Mouse (Mus musculus): Measurements from ENCODE around the gene Dach1.

Dach1 gene

GRCm38 (mm10) chr14:97847641-97848040 is 321.9 kb downstream of the Dach1 start:
- DNase-seq, result peak; percentile 10

- no peak for DNase-seq
These were observed 330.3 kb downstream of the Dach1 start for GRCm38 (mm10) chr14:97839275-97839674.

DNA sequence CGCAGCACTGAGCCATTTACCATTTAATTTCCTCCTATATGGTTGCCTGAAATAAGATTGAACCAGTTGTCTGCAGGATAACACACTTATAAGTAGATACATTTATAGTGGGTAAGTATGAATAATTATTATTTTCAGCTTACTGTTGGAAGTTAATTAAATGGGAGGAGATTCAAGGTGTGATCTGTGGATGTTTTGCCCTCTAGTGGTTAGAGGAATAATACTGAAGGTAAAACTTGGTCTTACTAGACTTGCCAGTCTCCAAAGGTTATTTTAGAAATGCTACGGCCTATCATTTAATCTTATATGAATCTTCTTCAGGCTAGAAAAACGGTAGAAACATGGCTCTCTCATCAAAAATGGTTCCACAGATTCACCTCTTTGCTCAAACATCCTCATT is 339.7 kb downstream of the Dach1 start:
- DNase-seq, result no peak

DNA sequence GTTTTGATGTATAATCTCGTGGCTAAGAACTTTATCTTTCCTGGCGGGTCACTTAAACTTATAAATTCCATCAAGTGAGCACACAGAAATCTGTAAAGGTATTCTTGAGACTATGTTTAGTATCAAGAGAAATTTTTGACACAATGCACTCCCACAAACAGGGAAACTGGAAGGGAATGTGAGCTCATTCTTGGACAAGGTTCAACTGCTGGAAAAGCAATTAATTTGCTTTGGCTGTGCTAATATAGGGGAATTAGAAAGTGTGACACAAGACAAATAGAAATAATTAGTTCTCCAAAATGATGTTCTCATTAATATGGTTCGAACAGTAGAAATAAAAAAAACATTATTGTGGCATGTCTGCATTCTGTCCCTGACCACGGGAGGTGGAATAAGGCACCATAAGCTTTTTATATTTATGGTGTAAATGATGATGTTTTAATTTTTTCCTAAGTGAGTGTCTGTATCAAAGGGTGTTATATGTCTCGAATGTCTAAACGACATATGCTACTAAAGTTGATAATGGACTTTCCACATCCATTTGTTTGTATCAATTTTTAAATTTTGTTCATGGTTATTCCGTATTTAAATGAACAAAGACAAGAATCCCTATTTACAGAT is 354.9 kb downstream of the Dach1 start:
- DNase-seq, result peak; percentile 1

DNA sequence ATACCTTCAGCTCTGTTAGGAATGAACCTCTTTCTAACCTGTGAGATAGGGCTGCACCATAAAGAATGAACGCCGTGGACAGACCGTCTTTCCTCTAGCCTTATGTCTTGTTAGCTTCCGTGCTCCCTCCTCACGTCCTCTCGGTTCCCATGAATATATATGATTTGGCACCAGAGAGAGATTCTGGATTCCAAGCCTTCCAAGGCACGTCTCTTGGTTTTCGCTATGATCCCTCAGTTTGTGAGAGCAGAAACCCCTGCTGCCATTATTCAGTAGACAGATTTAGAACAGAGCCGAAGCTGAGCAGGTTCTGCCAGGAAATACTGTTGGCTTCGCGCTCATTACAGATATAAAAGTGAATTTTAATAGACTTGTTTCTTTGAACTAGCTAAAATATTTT is 356.0 kb downstream of the Dach1 start:
- DNase-seq, result no peak

- DNase-seq, result peak; percentile 7
These were observed 374.1 kb downstream of the Dach1 start for GRCm38 (mm10) chr14:97795385-97795952.

DNA sequence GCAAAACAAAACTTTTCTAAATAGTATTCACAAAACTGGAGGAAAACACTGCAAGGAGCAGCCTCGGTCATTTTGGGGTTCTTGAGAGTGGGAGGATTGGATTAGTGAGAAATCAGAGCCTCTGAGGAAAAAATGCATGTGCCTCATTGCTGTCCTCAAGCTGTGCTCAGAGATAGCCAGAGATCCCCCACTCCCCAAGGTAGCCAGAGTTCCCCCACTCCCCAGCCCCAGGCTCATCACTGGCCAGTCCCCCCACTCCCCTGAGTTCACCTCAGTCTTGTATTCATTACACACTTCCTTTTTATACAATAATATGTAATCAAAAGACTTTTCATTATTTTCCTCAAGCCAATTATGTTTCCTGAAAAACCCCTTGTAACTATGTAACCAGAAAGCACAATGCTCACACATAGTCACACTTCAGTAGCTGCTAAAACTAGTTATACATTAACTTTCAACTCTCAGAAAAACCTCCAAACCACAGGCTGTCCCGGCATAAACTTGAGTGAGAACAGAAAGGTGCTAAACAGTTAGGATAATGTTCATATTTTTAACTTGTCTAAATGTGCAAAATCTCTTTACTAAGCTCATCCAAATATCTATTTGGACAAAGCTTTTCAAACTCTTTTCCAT is 395.3 kb downstream of the Dach1 start:
- no peak for DNase-seq

DNA sequence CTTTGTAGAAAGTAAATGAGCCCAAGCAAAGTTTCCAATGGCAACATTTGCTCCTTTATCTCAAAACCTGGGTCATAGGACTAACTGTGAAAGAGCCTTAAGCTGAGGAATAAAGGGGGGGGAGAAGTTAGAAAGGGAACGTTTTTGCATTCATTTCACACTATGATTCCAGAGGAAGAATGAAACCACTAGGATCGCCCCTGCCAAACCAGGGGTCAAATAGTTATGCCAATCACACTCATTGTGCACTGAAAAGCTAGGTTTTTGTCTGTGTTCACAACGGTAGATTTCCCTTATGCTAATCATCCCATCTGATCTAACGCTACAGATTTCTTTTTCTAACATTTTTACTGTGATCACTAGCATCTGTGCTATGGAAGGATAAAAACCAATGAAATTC is 415.2 kb downstream of the Dach1 start:
- DNase-seq, result no peak

- no peak for DNase-seq
These were observed 415.6 kb downstream of the Dach1 start for GRCm38 (mm10) chr14:97753973-97754372.

- no peak for DNase-seq
These were observed 426.3 kb downstream of the Dach1 start for GRCm38 (mm10) chr14:97743252-97743651.

- DNase-seq, result no peak
These were observed 426.8 kb downstream of the Dach1 start for GRCm38 (mm10) chr14:97742785-97743184.
